Mouse (Mus musculus): Measurements from ENCODE around the gene Defb28. TPM values are rescaled to one million over a fixed set of nuclear protein-coding genes. Genes with fewer than 3 reads are reported as not detected.

Defb28 gene
- total RNA-seq, 2 experiments from 2014 or later: not detected

- DNase-seq (ENCODE audit: extremely low spot score in 1 of 2, low spot score in 2 of 2): no peak
- no peak within 1 kb of the TSS for H3K4me3 ChIP-seq
- intact Hi-C loops (cut with DNase I): no loop called here
- TF ChIP-seq CTCF (IDR thresholded peaks at IDR 0.05): no peak
- no peak within 1 kb of the TSS for H3K27ac ChIP-seq
These were observed 6.5 kb upstream of the Defb28 start, which contains the start of gene Defb26 for GRCm38 (mm10) chr2:152511592-152511991. Defb26 (minus strand) TSS chr2:152511692.

GRCm38 (mm10) chr2:152516084-152516483 lies 2.0 kb upstream of the Defb28 start:
- no peak for DNase-seq (ENCODE audit: extremely low spot score in 1 of 2, low spot score in 2 of 2)
- TF ChIP-seq CTCF (IDR thresholded peaks at IDR 0.05): no peak
- no peak overlapping the region for H3K27ac ChIP-seq
- intact Hi-C loops (cut with DNase I): no loop called here
- H3K4me3 ChIP-seq: no peak overlapping the region

- TF ChIP-seq CTCF (IDR thresholded peaks at IDR 0.05): no peak; the same call in 1 of the 2 replicates
- intact Hi-C loops (cut with DNase I): no loop called here
- Histone ChIP-seq H3K27ac (no peak within 1 kb of the TSS), H3K4me3 (no peak within 1 kb of the TSS)
- no peak for DNase-seq (ENCODE audit: extremely low spot score in 1 of 2, low spot score in 2 of 2)
These were observed 22.1 kb downstream of the Defb28 start, which contains the start of gene Defb29 for GRCm38 (mm10) chr2:152539944-152540710. Defb29 (minus strand) TSS chr2:152540098.

GRCm38 (mm10) chr2:152541979-152542378 lies 23.9 kb downstream of the Defb28 start:
- Histone ChIP-seq H3K27ac (no peak overlapping the region), H3K4me3 (no peak overlapping the region)
- no peak for DNase-seq (ENCODE audit: extremely low spot score in 1 of 2, low spot score in 2 of 2)
- no peak for TF ChIP-seq CTCF (IDR thresholded peaks at IDR 0.05)
- intact Hi-C loops (cut with DNase I): no loop called here

- no peak; the same call in 1 of the 2 replicates for TF ChIP-seq CTCF (IDR thresholded peaks at IDR 0.05)
- intact Hi-C loops (cut with DNase I): no loop called here
- DNase-seq (ENCODE audit: extremely low spot score in 1 of 2, low spot score in 2 of 2): no peak
- H3K4me3 ChIP-seq: no peak overlapping the region
- no peak overlapping the region for H3K27ac ChIP-seq
These were observed 24.8 kb downstream of the Defb28 start for GRCm38 (mm10) chr2:152542897-152543296.

- no peak for DNase-seq (ENCODE audit: extremely low spot score in 1 of 2, low spot score in 2 of 2)
- TF ChIP-seq CTCF (IDR thresholded peaks at IDR 0.05): no peak
- H3K4me3 ChIP-seq: no peak overlapping the region
- no peak overlapping the region for H3K27ac ChIP-seq
- intact Hi-C loops (cut with DNase I): no loop called here
These were observed 25.4 kb downstream of the Defb28 start for GRCm38 (mm10) chr2:152543478-152543877.

- Histone ChIP-seq H3K4me3 (no peak overlapping the region), H3K27ac (no peak overlapping the region)
- intact Hi-C loops (cut with DNase I): loop anchor here (1.0 to 5.0 kb wide), 2 partner anchors 73 to 152 kb away; no protein-coding TSS in a partner anchor
- TF ChIP-seq CTCF (IDR thresholded peaks at IDR 0.05): peak; percentile 75
- DNase-seq (ENCODE audit: extremely low spot score in 1 of 2, low spot score in 2 of 2): peak; percentile 49 to 50
These were observed 26.6 kb downstream of the Defb28 start for GRCm38 (mm10) chr2:152544691-152545090.

GRCm38 (mm10) chr2:152548124-152548523 lies 30.1 kb downstream of the Defb28 start:
- no peak for DNase-seq (ENCODE audit: extremely low spot score in 1 of 2, low spot score in 2 of 2)
- intact Hi-C loops (cut with DNase I): loop anchor here (5.0 kb wide), 1 partner anchor 156 kb away; no protein-coding TSS in a partner anchor
- Histone ChIP-seq H3K27ac (no peak overlapping the region), H3K4me3 (no peak overlapping the region)
- no peak for TF ChIP-seq CTCF (IDR thresholded peaks at IDR 0.05)

GRCm38 (mm10) chr2:152553774-152554423 lies 35.8 kb downstream of the Defb28 start:
- no peak overlapping the region for H3K4me3 ChIP-seq
- TF ChIP-seq CTCF (IDR thresholded peaks at IDR 0.05): peak; percentile 90

GRCm38 (mm10) chr2:152556655-152557054 lies 38.6 kb downstream of the Defb28 start:
- no peak for DNase-seq (ENCODE audit: extremely low spot score in 1 of 2, low spot score in 2 of 2)
- TF ChIP-seq CTCF (IDR thresholded peaks at IDR 0.05): no peak
- intact Hi-C loops (cut with DNase I): no loop called here
- H3K4me3 ChIP-seq: no peak overlapping the region
- no peak overlapping the region for H3K27ac ChIP-seq

More at GRCm38 (mm10) chr2:152553774-152554423, 35.8 kb downstream of the Defb28 start:
- intact Hi-C loops (cut with DNase I): loop anchor here (2.0 kb wide), 1 partner anchor 51 kb away; the partner anchor contains the start of gene Defb36
- DNase-seq (ENCODE audit: extremely low spot score in 1 of 2, low spot score in 2 of 2): peak; percentile 54 to 73
- H3K27ac ChIP-seq: no peak overlapping the region

GRCm38 (mm10) chr2:152569038-152569437 lies 51.0 kb downstream of the Defb28 start, which contains the start of gene Gm17416:
Gm17416 (plus strand) TSS chr2:152569338.
- intact Hi-C loops (cut with DNase I): no loop called here
- Histone ChIP-seq H3K4me3 (no peak within 1 kb of the TSS), H3K27ac (no peak within 1 kb of the TSS)
- DNase-seq (ENCODE audit: extremely low spot score in 1 of 2, low spot score in 2 of 2): no peak
- no peak for TF ChIP-seq CTCF (IDR thresholded peaks at IDR 0.05)

- H3K4me3 ChIP-seq: no peak overlapping the region
- DNase-seq (ENCODE audit: extremely low spot score in 1 of 2, low spot score in 2 of 2): no peak
- no peak overlapping the region for H3K27ac ChIP-seq
- no peak for TF ChIP-seq CTCF (IDR thresholded peaks at IDR 0.05)
- intact Hi-C loops (cut with DNase I): no loop called here
These were observed 51.8 kb downstream of the Defb28 start for GRCm38 (mm10) chr2:152569881-152570280.

All from left cerebral cortex, adult 2 months (tissue).